Mouse (Mus musculus) stomach, postnatal 0 days (tissue): ENCODE measurements around the gene Cdh23.

Source experiments
- CTCF ChIP-seq: IDR thresholded peaks from 2 replicates; pipeline ENCODE4 v1.5.1; 2016; ENCODE audit warnings: antibody characterized with exemption, low read depth, mild to moderate bottlenecking, moderate library complexity
- EP300 ChIP-seq: optimal IDR thresholded peaks from 2 replicates; pipeline ENCODE3; 2016; ENCODE audit warnings: antibody characterized with exemption

DNA sequence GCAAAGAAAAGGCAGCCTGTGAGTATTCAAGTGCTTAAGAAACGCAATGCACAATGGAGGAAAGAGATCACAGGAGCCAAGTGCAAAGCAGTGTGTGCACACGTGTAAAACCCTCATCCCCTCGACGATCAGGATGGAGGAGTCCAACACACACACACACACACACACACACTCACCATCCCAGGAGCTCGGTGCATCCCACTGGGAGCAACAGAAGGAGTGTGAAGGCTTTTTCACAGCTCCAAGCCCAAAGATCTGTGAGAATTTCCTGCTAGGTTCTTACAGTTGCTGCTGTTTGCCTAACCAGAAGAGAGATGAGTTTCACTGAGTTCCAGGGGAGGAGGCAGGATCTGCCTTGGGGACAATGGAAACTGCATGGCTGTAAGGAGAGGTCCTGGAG lies 35.5 kb upstream of the Cdh23 start:
- no peak for TF ChIP-seq CTCF
- no peak for TF ChIP-seq EP300
